Mouse (Mus musculus) G1E (cell line): Measurements from ENCODE around the gene Ankrd54.

Source experiments
- CTCF ChIP-seq: IDR thresholded peaks from 2 replicates; pipeline ENCODE4 v1.5.1; 2012; ENCODE audit warnings: low read depth, low read length, inconsistent platforms, mixed read lengths
- GATA1 ChIP-seq: IDR thresholded peaks from 2 replicates; pipeline ENCODE4 v1.6.1; 2012; ENCODE audit warnings: borderline replicate concordance, low read length, inconsistent platforms, mixed read lengths
- POLR2AphosphoS5 ChIP-seq: IDR thresholded peaks from 2 replicates; pipeline ENCODE4 v1.6.1; 2012; ENCODE audit warnings: low read depth, low read length, inconsistent platforms; ENCODE audit not compliant: insufficient replicate concordance
- TAL1 ChIP-seq: conservative IDR thresholded peaks from 2 replicates; pipeline ENCODE4 v1.6.1; 2012; ENCODE audit warnings: low read depth, low read length, inconsistent platforms, mixed read lengths

GRCm38 (mm10) chr15:79079567-79079966 lies 16.9 kb upstream of the Ankrd54 start:
- no peak for TF ChIP-seq CTCF
- no peak for TF ChIP-seq GATA1
- TF ChIP-seq POLR2AphosphoS5 = no peak
- TF ChIP-seq TAL1 = no peak
